Mouse (Mus musculus) thymus, adult 2 months (tissue): Measurements from ENCODE around the gene Sh3pxd2a.

Source experiments
- CTCF ChIP-seq: fragments of 200-500 bp; IDR thresholded peaks from 2 replicates; pipeline ENCODE4 v1.5.1; 2012; ENCODE audit warnings: mild to moderate bottlenecking, control low read depth, low read length, moderate library complexity, borderline replicate concordance; ENCODE audit not compliant: control insufficient read depth, poor library complexity, insufficient read depth; ENCODE audit errors: extremely low read depth
- POLR2A ChIP-seq: fragments of 200-500 bp; IDR thresholded peaks from 2 replicates; pipeline ENCODE4 v1.6.1; 2012; ENCODE audit warnings: mild to moderate bottlenecking, low read length, control low read depth, moderate library complexity; ENCODE audit not compliant: control insufficient read depth, poor library complexity, insufficient read depth; ENCODE audit errors: extremely low read depth

DNA sequence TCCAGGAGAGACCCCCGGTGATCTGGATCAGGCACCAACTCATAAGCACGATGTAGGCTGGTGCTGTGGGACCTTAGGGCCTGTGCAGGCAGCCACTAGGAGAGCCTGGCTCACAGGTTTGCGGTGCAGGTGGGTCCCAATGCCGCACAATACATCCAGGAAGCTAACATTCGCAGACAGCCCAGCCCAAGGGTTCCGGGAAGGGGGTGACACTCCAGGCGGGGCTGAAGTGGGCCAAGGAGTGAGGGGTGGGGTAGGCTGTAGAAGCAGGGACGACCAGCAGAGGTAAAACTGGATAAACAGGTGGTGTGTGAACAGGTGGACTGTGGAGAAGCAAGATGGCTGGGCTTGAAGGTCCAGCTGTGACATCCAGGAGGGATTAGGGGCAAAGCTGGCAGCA lies 115.2 kb downstream of the Sh3pxd2a start:
- TF ChIP-seq CTCF = no peak
- TF ChIP-seq POLR2A = no peak
